Mouse (Mus musculus) CD8-positive naive resting alpha-beta T cell, adult 2 months (primary cell): ENCODE results near the gene Shisal1.

ENCODE experiments used
- DNase-seq, 2 experiments: peaks; one replicate each; pipeline ENCODE4 v3.0.0; 2022; ENCODE audit warnings: low read depth in 2 of 2, low spot score in 2 of 2

Shisal1 gene

GRCm38 (mm10) chr15:84446997-84447396 lies at the start of gene Shisal1:
Gene Shisal1 (minus strand): TSS chr15:84447097.
- DNase-seq = no peak

- DNase-seq = no peak
These were observed 43.6 kb upstream of the Shisal1 start for GRCm38 (mm10) chr15:84490486-84490885.

- DNase-seq = no peak
These were observed 37.4 kb upstream of the Shisal1 start for GRCm38 (mm10) chr15:84484255-84484654.

- DNase-seq = no peak
These were observed 36.7 kb upstream of the Shisal1 start for GRCm38 (mm10) chr15:84483622-84484021.

GRCm38 (mm10) chr15:84481259-84481877 lies 34.5 kb upstream of the Shisal1 start:
- DNase-seq = no peak

GRCm38 (mm10) chr15:84469391-84469790 lies 22.5 kb upstream of the Shisal1 start:
- no peak for DNase-seq

- DNase-seq = no peak
These were observed 20.9 kb upstream of the Shisal1 start for GRCm38 (mm10) chr15:84467761-84468160.

- no peak for DNase-seq
These were observed 19.8 kb upstream of the Shisal1 start for GRCm38 (mm10) chr15:84466458-84467267.

GRCm38 (mm10) chr15:84461429-84461828 lies 14.5 kb upstream of the Shisal1 start:
- no peak for DNase-seq

- DNase-seq = no peak
These were observed 12.1 kb upstream of the Shisal1 start for GRCm38 (mm10) chr15:84458983-84459382.

- no peak for DNase-seq
These were observed 8.4 kb upstream of the Shisal1 start for GRCm38 (mm10) chr15:84455286-84455685.

GRCm38 (mm10) chr15:84453091-84453490 lies 6.2 kb upstream of the Shisal1 start:
- DNase-seq = no peak

GRCm38 (mm10) chr15:84450441-84451183 lies 3.7 kb upstream of the Shisal1 start:
- DNase-seq = no peak

- no peak for DNase-seq
These were observed 833 bp downstream of the Shisal1 start for GRCm38 (mm10) chr15:84445812-84446716.

GRCm38 (mm10) chr15:84444181-84444580 lies 2.7 kb downstream of the Shisal1 start:
- no peak for DNase-seq

- DNase-seq = no peak
These were observed 3.3 kb downstream of the Shisal1 start for GRCm38 (mm10) chr15:84443631-84444030.

- no peak for DNase-seq
These were observed 5.1 kb downstream of the Shisal1 start for GRCm38 (mm10) chr15:84441682-84442315.

GRCm38 (mm10) chr15:84440820-84441219 lies 6.1 kb downstream of the Shisal1 start:
- no peak for DNase-seq

GRCm38 (mm10) chr15:84433586-84434185 lies 13.2 kb downstream of the Shisal1 start:
- DNase-seq = no peak

- no peak for DNase-seq
These were observed 16.4 kb downstream of the Shisal1 start for GRCm38 (mm10) chr15:84430482-84430881.
